Mouse (Mus musculus): ENCODE measurements around the gene Rita1. TPM values are rescaled to one million over a fixed set of nuclear protein-coding genes. Genes with fewer than 3 reads are reported as not detected.

Rita1 gene
- polyA plus RNA-seq (2017; shearing (Covaris generic)), result 5.1 TPM

GRCm38 (mm10) chr5:120612442-120612821, at the start of gene Rita1, which contains the start of gene Ddx54:
Rita1 (minus strand) TSS chr5:120612589.
Ddx54 (plus strand) TSS chr5:120612739.

GRCm38 (mm10) chr5:120648569-120649373, 36.4 kb upstream of the Rita1 start, which contains the start of gene Rasal1:
Rasal1 (plus strand) TSS chr5:120648812.

GRCm38 (mm10) chr5:120634131-120634530, 21.7 kb upstream of the Rita1 start, which contains the start of gene Cfap73:
Cfap73 (minus strand) TSS chr5:120634235.

DNA sequence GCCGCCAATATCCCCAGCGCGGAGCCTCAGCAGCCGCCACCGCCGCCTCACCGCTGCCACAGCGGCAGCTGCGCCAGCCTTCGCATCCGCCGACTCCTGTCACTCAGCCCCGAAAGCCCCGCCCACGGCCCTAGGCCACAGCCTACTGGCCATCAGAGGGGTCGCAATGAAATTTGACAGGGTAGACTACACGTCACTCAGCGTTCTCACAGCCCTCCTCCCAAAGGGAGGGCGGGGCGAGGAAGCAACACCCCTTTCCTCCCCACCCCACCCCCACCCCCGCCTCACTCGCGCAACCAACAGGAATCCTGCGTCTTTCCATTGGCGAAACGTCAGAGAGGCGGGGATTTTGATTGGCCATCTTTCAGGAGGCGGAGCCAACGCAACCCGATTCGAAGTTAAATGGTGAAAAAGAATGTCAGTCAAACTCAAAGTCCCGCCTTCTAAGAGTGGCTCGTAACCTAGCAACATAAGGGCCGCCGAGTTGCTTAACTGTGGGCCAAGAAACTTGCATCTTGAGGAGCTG, 23.8 kb downstream of the Rita1 start, which contains the start of the genes Tpcn1 and Iqcd:
Gene Tpcn1, minus strand, starts transcription at position 105 of the 526 bp plus-strand sequence.
Gene Iqcd, plus strand, starts transcription at position 448 of the 526 bp plus-strand sequence.

Other genes with a start within 250 kb of the Rita1 start
- gene Lhx5, start 180.9 kb downstream of the Rita1 start, polyA plus RNA-seq (2017; shearing (Covaris generic)), result not detected
- not detected for gene Sdsl, start 139.8 kb downstream of the Rita1 start, polyA plus RNA-seq (2017; shearing (Covaris generic))
- not detected for gene Sds, start 136.1 kb downstream of the Rita1 start, polyA plus RNA-seq (2017; shearing (Covaris generic))
- gene Plbd2, start 109.0 kb downstream of the Rita1 start, polyA plus RNA-seq (2017; shearing (Covaris generic)), result 3.6 TPM
- 18.1 TPM for gene Slc8b1, start 101.4 kb downstream of the Rita1 start, polyA plus RNA-seq (2017; shearing (Covaris generic))
- gene Tpcn1, start 23.9 kb downstream of the Rita1 start, polyA plus RNA-seq (2017; shearing (Covaris generic)), result 24.7 TPM
- gene Iqcd, start 23.6 kb downstream of the Rita1 start, polyA plus RNA-seq (2017; shearing (Covaris generic)), result 0.86 TPM
- 86.5 TPM for gene Ddx54, start 150 bp upstream of the Rita1 start, polyA plus RNA-seq (2017; shearing (Covaris generic))
- gene Cfap73, start 21.6 kb upstream of the Rita1 start, polyA plus RNA-seq (2017; shearing (Covaris generic)), result not detected
- gene Rasal1, start 36.2 kb upstream of the Rita1 start, polyA plus RNA-seq (2017; shearing (Covaris generic)), result 9.1 TPM
- 23.4 TPM for gene Dtx1, start 99.3 kb upstream of the Rita1 start, polyA plus RNA-seq (2017; shearing (Covaris generic))
- gene Oas2, start 137.3 kb upstream of the Rita1 start, polyA plus RNA-seq (2017; shearing (Covaris generic)), result 6.8 TPM
- gene Oas3, start 165.1 kb upstream of the Rita1 start, polyA plus RNA-seq (2017; shearing (Covaris generic)), result 20.0 TPM
- not detected for gene Oas1e, start 182.9 kb upstream of the Rita1 start, polyA plus RNA-seq (2017; shearing (Covaris generic))
- 13.4 TPM for gene Oas1c, start 199.9 kb upstream of the Rita1 start, polyA plus RNA-seq (2017; shearing (Covaris generic))
- not detected for gene Oas1f, start 234.8 kb upstream of the Rita1 start, polyA plus RNA-seq (2017; shearing (Covaris generic))
- not detected for gene Oas1h, start 248.8 kb upstream of the Rita1 start, polyA plus RNA-seq (2017; shearing (Covaris generic))

Measured in activated CD4-positive, CD25-positive, alpha-beta regulatory T cell, adult 9 weeks (primary cell).